9 mouse cellular contexts compared by ENCODE assay signal in the genomic region with DNA sequence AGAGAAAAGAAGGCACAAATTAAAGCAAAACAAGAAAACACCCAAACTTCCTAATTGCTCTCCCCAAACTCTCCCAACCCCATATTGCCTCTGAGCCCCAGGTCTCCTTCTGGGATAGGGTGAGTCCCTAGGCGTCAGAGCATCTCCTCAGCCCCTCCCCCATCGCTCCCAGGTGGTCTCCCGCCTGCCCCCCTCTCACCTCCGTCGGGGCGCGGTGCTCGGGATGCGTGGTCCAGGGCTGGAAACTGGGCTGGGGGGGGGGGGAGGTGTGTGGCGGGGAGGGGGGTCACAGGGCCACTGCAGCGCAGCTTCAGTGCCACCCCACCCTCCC. TPM values are rescaled to one million over a fixed set of nuclear protein-coding genes. Genes with fewer than 3 reads are reported as not detected.
A peak's percentile ranks its signal among the peaks of the same experiment; 100 is the strongest.
DNase-seq lines count a peak whose midpoint lies in the region; ATAC-seq and TF ChIP-seq lines count a peak whose summit lies in the region.
"Had no signal": no experiment of that assay in that cellular context is flagged by ENCODE, and none has a peak within 500 bp of the region (broad histone marks: within the 10 kb centered on the region; RNA-seq: fewer than 3 reads in every experiment).

No protein-coding gene starts in this region.

- H3K9me3 ChIP-seq in heart, embryonic 16.5 days (replicated peaks; ENCODE audit: control insufficient read depth, low read length), result no peaks in the 10 kb centered on the region
- no peaks in the 10 kb centered on the region for H3K9me3 ChIP-seq in hindbrain, embryonic 16.5 days (ENCODE audit: control insufficient read depth, low read length)
- no peaks in the 10 kb centered on the region for H3K9me3 ChIP-seq in midbrain, embryonic 16.5 days (replicated peaks; ENCODE audit: control insufficient read depth, low read length, poor library complexity, severe bottlenecking)

- peak overlapping the region; percentile 31; the same call in 1 of the 2 replicates for H3K9ac ChIP-seq in heart, embryonic 16.5 days (ENCODE audit: low read length)
- H3K9ac ChIP-seq in hindbrain, embryonic 16.5 days (ENCODE audit: low read depth, low read length), result peak overlapping the region; percentile 25
- H3K9ac ChIP-seq in midbrain, embryonic 16.5 days (ENCODE audit: low read depth, low read length), result no peak overlapping the region

- no peak for TF ChIP-seq POLR2A in cortical plate, adult 2 months (IDR thresholded peaks at IDR 0.05; ENCODE audit: extremely low read depth, insufficient read depth, low read length)

- no peak for TF ChIP-seq CTCF in cortical plate, adult 2 months (IDR thresholded peaks at IDR 0.05; ENCODE audit: extremely low read depth, insufficient read depth, low read length)

- H3K4me2 ChIP-seq in heart, embryonic 16.5 days (ENCODE audit: low read depth, low read length), result peak overlapping the region; percentile 98
- peak overlapping the region; percentile 63 for H3K4me2 ChIP-seq in hindbrain, embryonic 16.5 days (ENCODE audit: low read length)
- peak overlapping the region; percentile 55 for H3K4me2 ChIP-seq in midbrain, embryonic 16.5 days (ENCODE audit: low read length)

- H3K36me3 ChIP-seq in heart, embryonic 16.5 days (ENCODE audit: control insufficient read depth, insufficient read depth), result no peaks in the 10 kb centered on the region
- H3K36me3 ChIP-seq in hindbrain, embryonic 16.5 days (ENCODE audit: control insufficient read depth, insufficient read depth, low read length), result no peaks in the 10 kb centered on the region
- no peaks in the 10 kb centered on the region for H3K36me3 ChIP-seq in midbrain, embryonic 16.5 days (ENCODE audit: control insufficient read depth, insufficient read depth, low read length)

- 0% methylated on average over 10 of the region's 11 CpGs for WGBS in heart, embryonic 16.5 days
- WGBS in hindbrain, embryonic 16.5 days, result 0% methylated on average over 9 of the region's 11 CpGs
- WGBS in midbrain, embryonic 16.5 days, result 0% methylated on average over 3 of the region's 11 CpGs

- no peak for DNase-seq in heart, adult 11 months
- no peak for DNase-seq in layer of hippocampus, adult 18-20 months (ENCODE audit: low spot score in 2 of 2)
- DNase-seq in thymus, postnatal 0 days (ENCODE audit: low spot score), result no peak
- DNase-seq in left cerebral cortex, postnatal 4 days, result no peak

- peaks cover 21% of the 10 kb centered on the region for H3K27me3 ChIP-seq in heart, embryonic 16.5 days (ENCODE audit: control insufficient read depth, insufficient read depth, low read length)
- H3K27me3 ChIP-seq in hindbrain, embryonic 16.5 days (replicated peaks; ENCODE audit: control insufficient read depth, insufficient read depth, low read length), result peaks cover 19% of the 10 kb centered on the region
- peaks cover 28% of the 10 kb centered on the region for H3K27me3 ChIP-seq in midbrain, embryonic 16.5 days (ENCODE audit: control insufficient read depth, insufficient read depth, low read depth, low read length)

- ATAC-seq in heart, embryonic 16.5 days (replicated peaks; ENCODE audit: extremely low read depth, insufficient read depth, low FRiP score), result no peak
- no peak for ATAC-seq in hindbrain, embryonic 16.5 days
- no peak for ATAC-seq in midbrain, embryonic 16.5 days

- peak overlapping the region; percentile 59 for H3K4me3 ChIP-seq in heart, embryonic 16.5 days (ENCODE audit: low read length)
- 0 out of 2 replicates have a peak overlapping the region, but pooled peaks have one; percentile 19 for H3K4me3 ChIP-seq in cortical plate, adult 2 months (ENCODE audit: insufficient read depth, low read length)
- H3K4me3 ChIP-seq in hindbrain, embryonic 16.5 days (ENCODE audit: low read length), result peak overlapping the region; percentile 38
- peak overlapping the region; percentile 22 for H3K4me3 ChIP-seq in midbrain, embryonic 16.5 days (ENCODE audit: low read depth, low read length)

- intact Hi-C loops in left cerebral cortex, postnatal 4 days (cut with DNase I), result no loop called here

- H3K4me1 ChIP-seq in heart, embryonic 16.5 days (ENCODE audit: control insufficient read depth, insufficient read depth, low read length), result peaks cover 26% of the 10 kb centered on the region
- H3K4me1 ChIP-seq in cortical plate, adult 2 months (ENCODE audit: control insufficient read depth, insufficient read depth, low read length), result peaks cover 1% of the 10 kb centered on the region; the same call in 1 of the 2 replicates
- peaks cover 27% of the 10 kb centered on the region for H3K4me1 ChIP-seq in hindbrain, embryonic 16.5 days (ENCODE audit: control insufficient read depth, insufficient read depth, low read depth, low read length)
- H3K4me1 ChIP-seq in midbrain, embryonic 16.5 days (ENCODE audit: control insufficient read depth, insufficient read depth, low read length), result peaks cover 28% of the 10 kb centered on the region

- H3K27ac ChIP-seq in heart, embryonic 16.5 days (ENCODE audit: low read length), result no peak overlapping the region
- no peak overlapping the region for H3K27ac ChIP-seq in cortical plate, adult 2 months (ENCODE audit: insufficient read depth, low read length)
- no peak overlapping the region; the same call in 1 of the 2 replicates for H3K27ac ChIP-seq in hindbrain, embryonic 16.5 days (ENCODE audit: low read depth, low read length)
- no peak overlapping the region for H3K27ac ChIP-seq in midbrain, embryonic 16.5 days (ENCODE audit: low read length)

RNA-seq across cellular contexts. Expression of gene Gli1, which starts 0.4 kb away (rescaled TPM):
- polyA plus RNA-seq in heart, embryonic 16.5 days (2015; fragmentation: Nextera tagmentation; extraction: Ambion mirVana), result 0.91 and 1.4 TPM in 2 replicates
- 2.3 and 2.6 TPM in 2 replicates for polyA plus RNA-seq in cortical plate, adult 2 months (2012; rRNA removed)
- polyA plus RNA-seq in hindbrain, embryonic 16.5 days (2015; fragmentation: Nextera tagmentation; extraction: Ambion mirVana), result 1.8 and 2.1 TPM in 2 replicates
- 0.92 and 1.3 TPM in 2 replicates for polyA plus RNA-seq in midbrain, embryonic 16.5 days (2015; fragmentation: Nextera tagmentation; extraction: Ambion mirVana)
- total RNA-seq in layer of hippocampus, adult 18-20 months (2021), result 1 to 10 TPM; 1.5 to 2.0 TPM
- 0.13 and 0.14 TPM in 2 replicates for polyA plus RNA-seq in thymus, postnatal 0 days (2015; fragmentation: Nextera tagmentation; extraction: Ambion mirVana)
- 1 to 10 TPM; 2.8 to 4.1 TPM for total RNA-seq in left cerebral cortex, postnatal 4 days (2021)
- total RNA-seq: common myeloid progenitor, adult 5-6 weeks had no signal

RNA-seq across cellular contexts. Expression of gene Inhbe, which starts 12.9 kb away (rescaled TPM):
- 0.04 TPM in 1 of 2 replicates, not detected in the other for polyA plus RNA-seq in heart, embryonic 16.5 days (2015; fragmentation: Nextera tagmentation; extraction: Ambion mirVana)
- 0.10 and 0.19 TPM in 2 replicates for polyA plus RNA-seq in cortical plate, adult 2 months (2012; rRNA removed)
- polyA plus RNA-seq in hindbrain, embryonic 16.5 days (2015; fragmentation: Nextera tagmentation; extraction: Ambion mirVana), result 0.03 and 0.09 TPM in 2 replicates
- 0.04 TPM in 2 replicates for polyA plus RNA-seq in midbrain, embryonic 16.5 days (2015; fragmentation: Nextera tagmentation; extraction: Ambion mirVana)
- total RNA-seq in layer of hippocampus, adult 18-20 months (2021), result not detected
- polyA plus RNA-seq in thymus, postnatal 0 days (2015; fragmentation: Nextera tagmentation; extraction: Ambion mirVana), result not detected in 2 replicates
- not detected for total RNA-seq in left cerebral cortex, postnatal 4 days (2021)
- total RNA-seq: common myeloid progenitor, adult 5-6 weeks had no signal

RNA-seq across cellular contexts. Expression of gene Arhgap9, which starts 19.6 kb away (rescaled TPM):
- polyA plus RNA-seq in heart, embryonic 16.5 days (2015; fragmentation: Nextera tagmentation; extraction: Ambion mirVana), result 7.5 and 15.9 TPM in 2 replicates
- 1.2 and 1.4 TPM in 2 replicates for polyA plus RNA-seq in cortical plate, adult 2 months (2012; rRNA removed)
- 0.79 and 0.81 TPM in 2 replicates for polyA plus RNA-seq in hindbrain, embryonic 16.5 days (2015; fragmentation: Nextera tagmentation; extraction: Ambion mirVana)
- 0.46 and 0.75 TPM in 2 replicates for polyA plus RNA-seq in midbrain, embryonic 16.5 days (2015; fragmentation: Nextera tagmentation; extraction: Ambion mirVana)
- total RNA-seq in layer of hippocampus, adult 18-20 months (2021), result under 1 TPM; 0.84 to 0.92 TPM
- 107 and 127 TPM in 2 replicates for polyA plus RNA-seq in thymus, postnatal 0 days (2015; fragmentation: Nextera tagmentation; extraction: Ambion mirVana)
- 1 to 10 TPM in 1 of 2 experiments, under 1 TPM in 1; 0.56 to 1.1 TPM for total RNA-seq in left cerebral cortex, postnatal 4 days (2021)

RNA-seq across cellular contexts. Expression of gene Inhbc, which starts 28.9 kb away (rescaled TPM):
- polyA plus RNA-seq in heart, embryonic 16.5 days (2015; fragmentation: Nextera tagmentation; extraction: Ambion mirVana), result not detected in 2 replicates
- not detected in 2 replicates for polyA plus RNA-seq in cortical plate, adult 2 months (2012; rRNA removed)
- not detected in 2 replicates for polyA plus RNA-seq in hindbrain, embryonic 16.5 days (2015; fragmentation: Nextera tagmentation; extraction: Ambion mirVana)
- polyA plus RNA-seq in midbrain, embryonic 16.5 days (2015; fragmentation: Nextera tagmentation; extraction: Ambion mirVana), result 0.15 TPM in 1 of 2 replicates, not detected in the other
- not detected for total RNA-seq in layer of hippocampus, adult 18-20 months (2021)
- polyA plus RNA-seq in thymus, postnatal 0 days (2015; fragmentation: Nextera tagmentation; extraction: Ambion mirVana), result not detected in 2 replicates
- total RNA-seq in left cerebral cortex, postnatal 4 days (2021), result not detected
- total RNA-seq: common myeloid progenitor, adult 5-6 weeks had no signal

RNA-seq across cellular contexts. Expression of gene Mars, which starts 29.7 kb away (rescaled TPM):
- 80.4 and 81.2 TPM in 2 replicates for polyA plus RNA-seq in heart, embryonic 16.5 days (2015; fragmentation: Nextera tagmentation; extraction: Ambion mirVana)
- polyA plus RNA-seq in cortical plate, adult 2 months (2012; rRNA removed), result 71.6 and 75.6 TPM in 2 replicates
- polyA plus RNA-seq in hindbrain, embryonic 16.5 days (2015; fragmentation: Nextera tagmentation; extraction: Ambion mirVana), result 108 and 113 TPM in 2 replicates
- polyA plus RNA-seq in midbrain, embryonic 16.5 days (2015; fragmentation: Nextera tagmentation; extraction: Ambion mirVana), result 123 and 128 TPM in 2 replicates
- total RNA-seq in layer of hippocampus, adult 18-20 months (2021), result 10 to 100 TPM; 55.2 to 57.5 TPM
- polyA plus RNA-seq in thymus, postnatal 0 days (2015; fragmentation: Nextera tagmentation; extraction: Ambion mirVana), result 110 and 122 TPM in 2 replicates
- total RNA-seq in left cerebral cortex, postnatal 4 days (2021), result 10 to 100 TPM; 65.3 to 65.5 TPM
